Mouse (Mus musculus) midbrain, embryonic 10.5 days (tissue): Measurements from ENCODE around the gene Cfap58. TPM values are rescaled to one million over a fixed set of nuclear protein-coding genes. Genes with fewer than 3 reads are reported as not detected.

ENCODE experiments used
- DNase-seq: peaks from one replicate; pipeline ENCODE4 v3.0.0-alpha.2; 2017; ENCODE audit warnings: low spot score
- H3K27ac ChIP-seq: fragments of 300-500 bp; sonication (generic); replicated peaks from 2 replicates; pipeline ENCODE4 v1.5.1; 2016; ENCODE audit warnings: mild to moderate bottlenecking
- H3K27me3 ChIP-seq: fragments of 300-500 bp; sonication (generic); 2 replicates; pipeline ENCODE4 v1.6.1; 2016; ENCODE audit warnings: low read depth, mild to moderate bottlenecking; ENCODE audit not compliant: poor library complexity, severe bottlenecking
- H3K36me3 ChIP-seq: fragments of 300-500 bp; sonication (generic); 2 replicates; pipeline ENCODE4 v1.6.1; 2016; ENCODE audit warnings: mild to moderate bottlenecking, moderate library complexity
- H3K4me1 ChIP-seq: fragments of 300-500 bp; sonication (generic); 2 replicates; pipeline ENCODE4 v1.6.1; 2016
- H3K4me3 ChIP-seq: fragments of 300-500 bp; sonication (generic); 2 replicates; pipeline ENCODE4 v1.5.1; 2016; ENCODE audit warnings: mild to moderate bottlenecking, moderate library complexity
- H3K9me3 ChIP-seq: fragments of 300-500 bp; sonication (generic); replicated peaks from 2 replicates; pipeline ENCODE4 v1.6.1; 2016; ENCODE audit warnings: mild to moderate bottlenecking
- WGBS: fragments of 180-500 bp; shearing (Covaris S2); methylation state at CpG from one replicate; pipeline ENCODE4 v1.1.7; 2016; 5-methylcytosine and 5-hydroxymethylcytosine counted together
- polyA plus RNA-seq: library from polyadenylated mRNA; unstranded; fragments of >200 nt; fragmentation: Nextera tagmentation; extraction: Ambion mirVana; gene quantifications from 2 replicates; pipeline ENCODE4 v1.2.1, GENCODE M21; 2016

Gene Cfap58
- polyA plus RNA-seq = 0.07 and 0.19 TPM in 2 replicates

GRCm38 (mm10) chr19:47937443-47938406 lies at the start of gene Cfap58:
TSS of gene Cfap58 (plus strand) at chr19:47937675.
- Histone ChIP-seq H3K9me3 (no peaks in the 10 kb centered on the region), H3K27me3 (peaks cover 26% of the 10 kb centered on the region), H3K27ac (peak within 1 kb of the TSS; percentile 33), H3K4me3 (peak within 1 kb of the TSS; percentile 46), H3K4me1 (peaks cover 20% of the 10 kb centered on the region), H3K36me3 (no peaks in the 10 kb centered on the region)
- WGBS = 6% methylated on average over 41 of the region's 41 CpGs
- DNase-seq = peak; percentile 89

DNA sequence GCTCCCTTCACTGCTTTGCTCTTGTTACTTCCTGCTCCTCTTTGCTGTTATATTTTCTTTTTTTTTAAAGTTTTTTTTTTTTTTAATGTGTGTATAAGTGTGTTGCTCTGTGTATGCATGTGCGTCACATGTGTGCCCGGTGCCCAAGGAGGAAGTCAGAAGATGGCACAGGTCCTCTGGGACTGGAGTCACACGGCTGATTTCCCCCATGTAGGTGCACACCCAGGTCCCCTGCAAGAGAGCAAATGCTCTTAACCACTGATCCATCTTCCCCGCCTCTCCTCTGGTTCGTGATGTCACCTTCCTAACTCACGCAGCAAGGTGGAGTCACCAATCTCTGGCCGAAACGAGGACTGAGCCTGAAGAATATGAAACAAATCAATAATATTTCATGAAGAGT lies 49.4 kb upstream of the Cfap58 start:
- H3K27me3 ChIP-seq = no peaks in the 10 kb centered on the region
- no peak overlapping the region for H3K27ac ChIP-seq
- H3K36me3 ChIP-seq = peaks cover under 1% of the 10 kb centered on the region; the same call in 1 of the 2 replicates
- 96% methylated on average over 8 of the region's 8 CpGs for WGBS
- H3K4me1 ChIP-seq = peaks cover 8% of the 10 kb centered on the region; the same call in 1 of the 2 replicates
- no peaks in the 10 kb centered on the region for H3K9me3 ChIP-seq
- no peak for DNase-seq
- H3K4me3 ChIP-seq = no peak overlapping the region

DNA sequence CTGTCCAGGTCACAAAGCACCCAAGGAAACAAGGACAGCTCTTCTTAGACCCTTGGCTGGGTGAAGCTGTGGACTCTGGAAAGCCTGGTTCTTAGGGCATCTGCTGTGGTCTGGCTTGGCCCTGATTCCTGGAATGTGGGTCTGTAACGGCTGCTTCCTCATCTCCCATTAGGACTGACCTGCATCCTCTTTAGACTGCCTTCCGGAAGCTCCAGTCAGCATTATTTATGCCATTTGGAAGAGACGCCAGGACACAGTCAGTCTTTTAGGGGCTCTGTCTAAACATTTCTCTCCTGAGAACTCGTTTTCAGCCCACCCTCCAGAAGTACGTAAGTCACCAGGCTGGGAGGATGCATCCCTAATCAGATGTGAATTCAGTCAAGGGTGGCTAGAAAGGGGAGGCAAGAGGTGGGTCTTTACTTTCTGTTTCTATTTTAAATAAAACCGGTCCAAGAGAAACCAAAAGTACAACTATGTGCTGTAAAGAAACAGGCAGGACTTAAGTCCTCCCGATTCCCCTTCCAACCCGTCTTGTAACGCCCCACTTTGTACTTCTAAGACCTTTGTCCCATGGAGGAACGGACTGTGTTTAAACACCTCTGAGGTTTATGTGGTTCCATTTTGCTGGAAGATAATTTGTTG lies 46.9 kb upstream of the Cfap58 start:
- Histone ChIP-seq H3K4me3 (no peak overlapping the region), H3K27me3 (no peaks in the 10 kb centered on the region), H3K36me3 (peaks cover 27% of the 10 kb centered on the region), H3K9me3 (no peaks in the 10 kb centered on the region), H3K27ac (no peak overlapping the region), H3K4me1 (no peaks in the 10 kb centered on the region)
- DNase-seq = no peak
- 83% methylated on average over 10 of the region's 10 CpGs for WGBS

GRCm38 (mm10) chr19:47891562-47892312 lies 45.7 kb upstream of the Cfap58 start:
- Histone ChIP-seq H3K4me3 (no peak overlapping the region), H3K36me3 (peaks cover 38% of the 10 kb centered on the region), H3K27me3 (no peaks in the 10 kb centered on the region), H3K4me1 (no peaks in the 10 kb centered on the region), H3K27ac (no peak overlapping the region), H3K9me3 (no peaks in the 10 kb centered on the region)
- 86% methylated on average over 11 of the region's 11 CpGs for WGBS
- no peak for DNase-seq

GRCm38 (mm10) chr19:47893092-47893491 lies 44.4 kb upstream of the Cfap58 start:
- DNase-seq = no peak
- Histone ChIP-seq H3K9me3 (no peaks in the 10 kb centered on the region), H3K36me3 (peaks cover 51% of the 10 kb centered on the region), H3K4me3 (no peak overlapping the region), H3K4me1 (no peaks in the 10 kb centered on the region), H3K27me3 (no peaks in the 10 kb centered on the region), H3K27ac (no peak overlapping the region)
- 94% methylated on average over 6 of the region's 6 CpGs for WGBS

DNA sequence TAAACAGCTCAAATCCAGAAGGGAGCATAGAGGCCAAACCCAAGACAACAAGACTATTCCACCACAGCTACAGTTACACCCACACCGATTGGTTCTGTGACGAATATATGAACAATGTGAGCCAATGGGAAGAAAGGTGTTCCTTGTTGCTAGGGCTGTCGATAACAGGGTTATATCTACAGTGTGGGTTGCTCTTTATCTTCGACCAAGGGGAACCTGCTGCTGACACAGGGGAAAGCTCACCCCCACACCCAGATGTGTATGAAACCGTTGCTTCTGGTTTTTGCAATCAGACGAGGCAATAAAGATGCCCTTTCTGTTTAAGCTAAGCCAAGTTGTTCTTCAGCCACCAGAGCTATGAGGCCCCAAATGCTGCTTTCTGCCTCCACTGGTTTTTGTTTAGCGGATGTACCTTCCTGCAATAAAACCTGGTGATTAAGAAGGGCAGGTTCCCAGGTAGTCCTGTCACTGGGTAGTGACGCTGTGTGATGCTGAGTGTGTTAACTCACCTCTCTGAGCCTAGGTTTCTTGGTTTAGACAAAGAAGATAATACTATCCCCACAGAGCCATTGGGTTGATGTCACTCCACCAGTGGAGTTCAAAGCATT lies 38.9 kb upstream of the Cfap58 start:
- H3K36me3 ChIP-seq = peaks cover 61% of the 10 kb centered on the region
- DNase-seq = no peak
- H3K27ac ChIP-seq = no peak overlapping the region
- peaks cover 11% of the 10 kb centered on the region for H3K4me1 ChIP-seq
- WGBS = 94% methylated on average over 8 of the region's 8 CpGs
- H3K27me3 ChIP-seq = no peaks in the 10 kb centered on the region
- H3K4me3 ChIP-seq = no peak overlapping the region
- H3K9me3 ChIP-seq = no peaks in the 10 kb centered on the region

GRCm38 (mm10) chr19:47900012-47900411 lies 37.5 kb upstream of the Cfap58 start:
- no peak overlapping the region for H3K4me3 ChIP-seq
- no peak for DNase-seq
- WGBS = 71% methylated on average over 6 of the region's 6 CpGs
- H3K27ac ChIP-seq = no peak overlapping the region
- no peaks in the 10 kb centered on the region for H3K9me3 ChIP-seq
- no peaks in the 10 kb centered on the region for H3K27me3 ChIP-seq
- peaks cover 13% of the 10 kb centered on the region for H3K4me1 ChIP-seq
- H3K36me3 ChIP-seq = peaks cover 46% of the 10 kb centered on the region

DNA sequence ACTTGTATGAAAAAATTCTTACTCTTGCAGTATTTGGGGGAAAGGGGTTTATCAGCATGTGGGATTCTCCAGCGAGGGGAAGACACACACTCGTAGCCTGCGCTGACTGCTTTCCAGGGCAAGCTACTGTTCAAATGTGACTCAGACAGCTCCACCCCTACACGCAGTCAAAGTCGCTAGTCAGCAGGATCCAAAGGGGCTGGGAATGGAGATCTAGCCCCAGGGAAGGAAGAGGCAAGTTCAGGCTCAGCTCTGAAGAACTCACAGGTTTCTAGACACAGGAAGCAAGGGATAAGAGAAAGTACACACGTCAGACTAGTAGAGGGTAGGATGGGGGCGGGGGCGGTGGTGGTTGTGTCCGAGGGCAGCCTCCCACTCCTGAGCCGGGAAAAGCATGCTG lies 36.9 kb upstream of the Cfap58 start:
- DNase-seq = no peak
- H3K4me3 ChIP-seq = no peak overlapping the region
- 87% methylated on average over 10 of the region's 10 CpGs for WGBS

DNA sequence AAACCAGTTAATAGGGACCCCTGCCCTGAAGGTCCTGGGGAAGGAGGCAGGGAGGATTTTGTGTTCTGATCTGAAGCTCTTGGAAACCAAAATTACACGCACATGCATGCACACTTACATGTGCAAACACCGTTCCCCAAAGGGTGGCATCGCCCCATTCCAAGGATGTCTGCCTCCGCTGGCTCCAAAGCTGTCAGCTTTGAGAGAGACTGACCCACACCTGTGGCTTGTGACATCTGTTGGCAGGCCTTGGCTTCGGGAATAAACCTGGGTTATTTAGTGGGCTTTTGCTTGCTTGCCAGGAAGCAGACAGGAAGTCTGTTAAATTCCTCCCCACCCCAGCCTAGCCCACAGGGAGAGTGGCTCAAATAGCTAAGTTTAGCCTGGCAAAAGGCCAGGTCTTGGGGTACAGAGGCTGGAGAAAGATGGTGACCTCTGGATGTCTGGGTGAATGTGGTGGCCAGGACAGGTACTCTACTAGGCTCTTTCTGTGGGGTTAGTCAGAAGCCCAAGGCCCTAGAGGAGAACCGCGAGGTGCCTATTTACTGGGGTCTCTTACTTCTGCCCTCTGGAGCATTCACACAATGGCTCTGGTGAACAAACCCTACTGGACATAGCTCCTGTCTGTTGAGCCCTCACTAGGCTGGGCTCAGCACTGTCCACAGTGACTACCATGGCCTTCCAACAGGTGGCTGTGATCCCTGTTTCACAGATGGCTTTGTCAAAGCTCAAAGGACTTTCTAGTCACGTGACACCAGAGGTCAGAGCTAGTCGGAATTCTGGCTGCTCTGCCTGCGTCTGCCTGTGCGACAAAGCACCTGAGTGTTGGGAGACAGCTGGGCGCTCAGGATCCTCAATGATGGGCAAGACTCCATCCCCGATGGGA lies 34.9 kb upstream of the Cfap58 start:
- Histone ChIP-seq H3K4me3 (no peak overlapping the region), H3K27ac (peak overlapping the region; percentile 46), H3K9me3 (no peaks in the 10 kb centered on the region), H3K27me3 (no peaks in the 10 kb centered on the region), H3K4me1 (peaks cover 13% of the 10 kb centered on the region), H3K36me3 (peaks cover 26% of the 10 kb centered on the region)
- WGBS = 75% methylated on average over 13 of the region's 13 CpGs
- no peak for DNase-seq

More for the DNA sequence above, 36.9 kb upstream of the Cfap58 start:
- peaks cover 13% of the 10 kb centered on the region for H3K4me1 ChIP-seq
- no peaks in the 10 kb centered on the region for H3K9me3 ChIP-seq
- no peak overlapping the region for H3K27ac ChIP-seq
- no peaks in the 10 kb centered on the region for H3K27me3 ChIP-seq
- H3K36me3 ChIP-seq = peaks cover 41% of the 10 kb centered on the region

GRCm38 (mm10) chr19:47903679-47904078 lies 33.8 kb upstream of the Cfap58 start:
- Histone ChIP-seq H3K4me1 (peaks cover 20% of the 10 kb centered on the region), H3K4me3 (no peak overlapping the region), H3K27ac (peak overlapping the region; percentile 46), H3K27me3 (no peaks in the 10 kb centered on the region), H3K36me3 (peaks cover 17% of the 10 kb centered on the region; the same call in 1 of the 2 replicates), H3K9me3 (no peaks in the 10 kb centered on the region)
- DNase-seq = no peak
- 59% methylated on average over 4 of the region's 4 CpGs for WGBS

DNA sequence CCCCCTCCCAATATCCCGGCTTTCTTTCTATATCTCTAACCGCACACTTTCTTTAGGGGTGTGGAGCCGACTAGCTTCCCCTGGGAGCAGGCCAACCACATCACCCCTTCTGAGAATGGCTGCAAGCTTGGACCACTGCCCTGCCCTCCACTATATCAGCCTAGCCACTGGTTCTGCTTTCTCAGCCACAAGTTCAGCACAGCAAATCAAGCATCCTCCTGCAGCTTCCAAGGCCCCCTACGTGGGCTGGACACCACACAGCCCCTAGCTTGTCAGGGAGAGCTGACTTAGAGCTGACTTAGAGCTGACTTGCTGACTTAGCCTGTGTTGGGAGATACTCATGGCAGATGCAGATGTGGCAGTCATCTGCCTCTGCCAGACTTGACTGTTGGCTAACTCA lies 32.4 kb upstream of the Cfap58 start:
- Histone ChIP-seq H3K4me3 (no peak overlapping the region), H3K27me3 (no peaks in the 10 kb centered on the region), H3K9me3 (no peaks in the 10 kb centered on the region), H3K36me3 (peaks cover 13% of the 10 kb centered on the region; the same call in 1 of the 2 replicates), H3K4me1 (peaks cover 34% of the 10 kb centered on the region), H3K27ac (no peak overlapping the region)
- WGBS = 85% methylated on average over 4 of the region's 4 CpGs
- no peak for DNase-seq
